Mouse (Mus musculus) small intestine, adult 2 months (tissue): ENCODE measurements around the gene Ppfibp1. TPM values are rescaled to one million over a fixed set of nuclear protein-coding genes. Genes with fewer than 3 reads are reported as not detected.

Source experiments
- H3K27ac ChIP-seq: fragments of 200-500 bp; 2 replicates; pipeline ENCODE4 v1.5.1; 2012; ENCODE audit warnings: low read depth, low read length, control low read depth, inconsistent platforms; ENCODE audit not compliant: insufficient read depth
- H3K27me3 ChIP-seq: fragments of 200-500 bp; 2 replicates; pipeline ENCODE4 v1.6.1; 2012; ENCODE audit warnings: mild to moderate bottlenecking, moderate library complexity, low read length, inconsistent platforms; ENCODE audit not compliant: control insufficient read depth, insufficient read depth
- H3K36me3 ChIP-seq: fragments of 200-500 bp; 2 replicates; pipeline ENCODE4 v1.6.1; 2012; ENCODE audit warnings: mild to moderate bottlenecking, low read length, control low read depth, inconsistent platforms; ENCODE audit not compliant: control insufficient read depth, insufficient read depth
- H3K4me1 ChIP-seq: fragments of 200-500 bp; 2 replicates; pipeline ENCODE4 v1.6.1; 2012; ENCODE audit warnings: low read length, inconsistent platforms, mixed read lengths; ENCODE audit not compliant: control insufficient read depth, insufficient read depth, insufficient read length
- H3K4me3 ChIP-seq: fragments of 200-500 bp; 2 replicates; pipeline ENCODE4 v1.5.1; 2012; ENCODE audit warnings: low read depth, mild to moderate bottlenecking, control low read depth, inconsistent platforms, low read length, moderate library complexity
- CTCF ChIP-seq: fragments of 200-500 bp; IDR thresholded peaks from 2 replicates; pipeline ENCODE4 v1.5.1; 2012; ENCODE audit warnings: low read depth, mild to moderate bottlenecking, control low read depth, inconsistent platforms, low read length, moderate library complexity, mixed read lengths; ENCODE audit not compliant: insufficient replicate concordance, insufficient read length; ENCODE audit errors: extremely low read depth
- POLR2A ChIP-seq: fragments of 200-500 bp; IDR thresholded peaks from 2 replicates; pipeline ENCODE4 v1.6.1; 2012; ENCODE audit warnings: low read depth, mild to moderate bottlenecking, control low read depth, inconsistent platforms, low read length, moderate library complexity
- WGBS: fragments of 180-500 bp; shearing (Covaris S2); methylation state at CpG from one replicate; pipeline ENCODE4 v1.1.7; 2018; 5-methylcytosine and 5-hydroxymethylcytosine counted together
- polyA plus RNA-seq: library from polyadenylated mRNA; depleted of rRNA; stranded (reverse); fragments of >200 nt; gene quantifications from 2 replicates; pipeline ENCODE4 v1.2.3, GENCODE M21; 2012

Gene Ppfibp1
- polyA plus RNA-seq, 1 experiment, result 3.3 TPM

DNA sequence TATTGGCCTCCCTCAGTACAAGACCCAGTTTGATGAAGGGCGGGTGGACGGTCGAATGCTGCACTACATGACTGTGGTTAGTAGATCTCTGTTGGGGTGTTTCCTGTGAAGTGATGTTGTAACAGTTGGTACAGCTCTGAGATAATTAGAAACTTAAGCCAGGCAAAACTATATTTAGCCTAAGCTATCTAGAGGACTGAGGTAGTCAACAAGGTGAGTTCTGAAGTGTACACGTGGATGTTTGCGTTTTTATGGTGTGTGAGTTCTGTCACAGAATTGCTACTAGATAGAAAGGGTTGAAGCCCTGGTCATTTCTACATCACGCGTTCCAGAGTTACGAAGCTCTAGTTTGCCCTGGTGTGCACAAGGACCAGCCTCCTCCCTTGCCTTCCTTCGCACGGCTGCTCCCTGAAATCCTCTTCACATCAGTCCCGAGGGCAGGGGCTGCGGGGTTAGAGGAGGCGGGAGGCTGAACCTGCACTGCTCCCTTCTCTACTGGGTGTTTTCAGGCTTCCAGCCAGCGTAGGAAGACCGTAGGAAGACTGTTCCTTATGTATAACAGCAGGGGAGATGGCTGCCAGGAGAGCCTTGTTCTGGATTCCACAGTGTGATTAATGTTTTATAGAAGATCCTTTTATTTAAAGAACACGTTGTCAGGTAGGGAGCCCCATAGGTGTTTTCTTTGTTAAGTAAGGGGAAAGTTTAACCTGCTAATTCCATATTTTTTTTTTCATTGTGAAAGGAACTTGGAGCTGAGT is 134.3 kb downstream of the Ppfibp1 start:
- 91% methylated on average over 16 of the region's 16 CpGs for WGBS
- TF ChIP-seq CTCF, result no peak
- no peak for TF ChIP-seq POLR2A
- Histone ChIP-seq H3K27me3 (no peaks in the 10 kb centered on the region), H3K4me1 (0 out of 2 replicates have a peak, but pooled peaks cover 2% of the 10 kb centered on the region), H3K27ac (no peak overlapping the region), H3K4me3 (no peak overlapping the region), H3K36me3 (peaks cover 21% of the 10 kb centered on the region)

DNA sequence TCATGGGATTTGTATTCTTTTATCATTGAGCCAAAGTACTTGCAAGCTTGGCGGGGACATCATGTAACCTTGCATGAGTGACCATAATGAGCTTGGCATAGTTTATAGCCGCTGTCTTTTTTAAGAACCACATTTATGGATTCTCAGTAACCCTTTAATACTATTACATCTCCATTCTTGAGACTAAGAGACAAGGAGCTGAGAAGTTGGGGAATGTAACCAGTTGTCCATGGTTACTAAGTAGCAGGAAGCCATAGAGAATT is 134.8 kb downstream of the Ppfibp1 start:
- peaks cover 23% of the 10 kb centered on the region for H3K36me3 ChIP-seq
- H3K27me3 ChIP-seq, result no peaks in the 10 kb centered on the region
- H3K4me3 ChIP-seq, result no peak overlapping the region
- TF ChIP-seq POLR2A (no peak), CTCF (no peak)
- no peak overlapping the region for H3K27ac ChIP-seq
- H3K4me1 ChIP-seq, result 0 out of 2 replicates have a peak, but pooled peaks cover 2% of the 10 kb centered on the region
- WGBS, result 89% methylated on average over 2 of the region's 2 CpGs

GRCm38 (mm10) chr6:147023568-147023967 is 135.3 kb downstream of the Ppfibp1 start:
- H3K27me3 ChIP-seq, result no peaks in the 10 kb centered on the region
- H3K36me3 ChIP-seq, result peaks cover 23% of the 10 kb centered on the region
- H3K4me3 ChIP-seq, result no peak overlapping the region
- no peak overlapping the region for H3K27ac ChIP-seq
- TF ChIP-seq POLR2A, result no peak
- TF ChIP-seq CTCF, result no peak
- H3K4me1 ChIP-seq, result 0 out of 2 replicates have a peak, but pooled peaks cover 2% of the 10 kb centered on the region

- 38% methylated on average over 3 of the region's 3 CpGs for WGBS
- no peaks in the 10 kb centered on the region for H3K27me3 ChIP-seq
- H3K36me3 ChIP-seq, result peaks cover 21% of the 10 kb centered on the region
- H3K4me1 ChIP-seq, result no peaks in the 10 kb centered on the region
- H3K4me3 ChIP-seq, result no peak overlapping the region
- TF ChIP-seq CTCF (no peak), POLR2A (no peak)
- H3K27ac ChIP-seq, result no peak overlapping the region
These were observed 136.5 kb downstream of the Ppfibp1 start for GRCm38 (mm10) chr6:147024761-147025160.

DNA sequence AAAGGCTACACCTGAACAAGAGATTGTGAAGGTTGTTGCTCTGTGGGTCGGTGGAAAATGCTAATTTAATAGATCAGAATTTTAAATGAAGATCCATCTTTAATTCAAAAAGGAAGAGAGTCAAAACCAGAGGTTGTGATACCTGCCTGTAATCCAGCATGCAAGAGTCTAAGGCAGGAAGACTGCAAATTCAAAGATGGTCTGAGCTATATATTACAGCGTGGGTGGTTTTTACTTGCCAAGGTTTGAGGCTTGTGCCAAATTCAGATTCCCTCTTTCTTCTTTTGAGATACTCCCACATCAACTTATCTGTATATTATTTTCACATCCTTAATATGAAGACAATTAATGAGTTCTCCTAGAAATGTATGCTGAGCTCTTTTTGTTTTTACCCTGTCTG is 140.1 kb downstream of the Ppfibp1 start:
- WGBS, result 88% methylated on average over 2 of the region's 2 CpGs

DNA sequence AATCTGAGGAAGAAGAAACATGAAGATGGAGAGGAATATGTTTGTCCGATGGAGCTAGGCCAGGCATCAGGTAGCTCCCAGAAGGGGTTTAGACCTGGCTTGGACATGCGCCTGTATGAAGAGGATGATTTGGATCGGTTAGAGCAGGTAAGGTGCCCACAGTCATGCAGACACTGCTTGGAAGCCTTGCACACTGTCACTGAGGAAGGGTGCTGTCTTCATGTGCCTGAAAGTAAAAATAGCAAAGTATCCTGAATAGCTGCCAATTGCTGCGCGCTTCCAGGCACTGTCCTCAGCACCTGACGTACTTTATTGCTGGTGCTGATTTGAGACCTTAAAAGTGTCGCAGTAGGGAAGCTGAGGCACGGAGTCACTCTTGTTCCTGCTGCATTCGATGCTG is 141.3 kb downstream of the Ppfibp1 start:
- peaks cover 21% of the 10 kb centered on the region for H3K36me3 ChIP-seq
- TF ChIP-seq CTCF, result no peak
- no peak for TF ChIP-seq POLR2A
- no peaks in the 10 kb centered on the region for H3K27me3 ChIP-seq
- 92% methylated on average over 9 of the region's 9 CpGs for WGBS
- H3K4me3 ChIP-seq, result no peak overlapping the region
- H3K27ac ChIP-seq, result no peak overlapping the region
- H3K4me1 ChIP-seq, result no peaks in the 10 kb centered on the region

More for the DNA sequence above, 140.1 kb downstream of the Ppfibp1 start:
- Histone ChIP-seq H3K4me3 (no peak overlapping the region), H3K27me3 (no peaks in the 10 kb centered on the region), H3K36me3 (peaks cover 21% of the 10 kb centered on the region), H3K4me1 (no peaks in the 10 kb centered on the region), H3K27ac (no peak overlapping the region)
- TF ChIP-seq POLR2A, result no peak
- TF ChIP-seq CTCF, result no peak

GRCm38 (mm10) chr6:147030096-147030885 is 142.0 kb downstream of the Ppfibp1 start:
- no peak for TF ChIP-seq POLR2A
- TF ChIP-seq CTCF, result no peak
- H3K27ac ChIP-seq, result no peak overlapping the region
- 88% methylated on average over 15 of the region's 15 CpGs for WGBS
- H3K36me3 ChIP-seq, result peaks cover 20% of the 10 kb centered on the region
- H3K27me3 ChIP-seq, result no peaks in the 10 kb centered on the region
- no peaks in the 10 kb centered on the region for H3K4me1 ChIP-seq
- no peak overlapping the region for H3K4me3 ChIP-seq
